Mouse (Mus musculus) megakaryocyte, adult 5-6 weeks (primary cell): Measurements from ENCODE around the gene Sstr4. TPM values are rescaled to one million over a fixed set of nuclear protein-coding genes. Genes with fewer than 3 reads are reported as not detected.

ENCODE experiments used
- ATAC-seq: 2 replicates; pipeline ENCODE4 v1.8.0; 2016; ENCODE audit warnings: mild to moderate bottlenecking, inconsistent platforms; ENCODE audit not compliant: poor library complexity, severe bottlenecking
- total RNA-seq, 2 experiments: library from RNA; stranded (forward) in 1 of 2; stranded (reverse) in 1 of 2; fragments of 153-499, 151-499 nt in 1 of 2; fragments of 221-1000, 200-1000 nt in 1 of 2; gene quantifications; 2 replicates each; pipeline versions ENCODE4 v1.2.3 to v1.2.4; 2015 to 2017

The Sstr4 gene
- total RNA-seq, 2 experiments from 2014 or later = 1.5 TPM; not detected in 1

DNA sequence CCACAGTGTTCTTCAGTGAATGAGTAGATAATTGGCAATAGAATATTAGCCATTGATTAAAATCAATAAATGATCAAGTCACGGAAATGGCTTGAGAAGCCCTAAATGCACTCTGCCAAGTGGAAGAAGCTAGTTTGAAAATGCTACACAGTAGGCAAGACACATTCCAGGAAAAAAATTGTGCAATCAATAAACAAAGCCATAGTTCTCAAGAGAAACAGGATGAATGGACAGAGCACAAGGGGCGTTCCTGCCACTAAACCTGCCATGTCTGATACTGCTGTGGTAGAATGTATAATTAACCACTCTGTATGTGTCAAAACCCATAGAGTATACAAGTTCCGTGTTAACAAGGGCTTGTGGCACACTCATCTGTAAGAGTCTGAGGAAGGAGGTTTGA, 32.4 kb downstream of the Sstr4 start:
- ATAC-seq = no peak

DNA sequence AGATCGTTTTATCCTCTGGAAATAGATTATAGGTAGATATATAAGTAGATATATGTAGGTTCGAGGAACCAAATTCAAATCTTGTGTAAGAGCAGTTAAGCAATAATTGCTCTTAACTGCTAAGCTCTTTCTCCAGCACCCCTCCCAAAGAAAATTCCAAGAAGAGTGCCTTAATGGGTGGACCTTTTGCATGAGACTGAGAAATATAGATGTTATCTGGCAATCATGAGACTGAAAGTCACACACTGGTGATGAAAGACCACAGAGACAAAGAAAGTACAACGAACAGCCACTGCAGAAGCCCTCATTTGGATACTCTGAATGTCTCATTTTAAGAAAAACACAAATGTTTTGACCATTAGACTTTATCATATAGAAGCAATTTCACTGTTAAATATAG, 33.4 kb downstream of the Sstr4 start:
- ATAC-seq = peak; percentile 40; the same call in 1 of the 2 replicates

DNA sequence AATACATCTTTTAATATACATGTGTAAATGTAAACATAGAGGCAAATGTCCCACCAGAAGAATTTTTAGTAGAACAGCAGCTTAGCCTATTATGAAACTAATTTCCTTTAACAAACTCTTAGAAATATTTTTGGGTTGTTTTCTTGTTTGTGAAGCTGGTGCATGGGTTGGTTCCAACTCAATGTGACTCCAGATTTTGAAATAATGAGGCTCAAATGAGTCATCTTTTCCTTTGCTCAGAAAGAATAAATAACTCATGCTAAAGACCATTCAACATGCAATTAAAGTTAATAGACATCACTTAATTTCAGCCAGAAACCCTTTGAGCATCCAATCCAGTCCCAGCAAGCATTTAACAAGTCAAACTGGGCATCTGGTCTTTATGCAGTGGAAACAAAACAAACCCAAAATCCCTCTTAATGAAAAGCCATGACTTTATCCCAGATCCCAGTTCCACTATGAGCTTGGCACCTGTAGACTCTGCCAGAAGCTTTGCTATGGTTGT, 33.9 kb downstream of the Sstr4 start:
- ATAC-seq = no peak

DNA sequence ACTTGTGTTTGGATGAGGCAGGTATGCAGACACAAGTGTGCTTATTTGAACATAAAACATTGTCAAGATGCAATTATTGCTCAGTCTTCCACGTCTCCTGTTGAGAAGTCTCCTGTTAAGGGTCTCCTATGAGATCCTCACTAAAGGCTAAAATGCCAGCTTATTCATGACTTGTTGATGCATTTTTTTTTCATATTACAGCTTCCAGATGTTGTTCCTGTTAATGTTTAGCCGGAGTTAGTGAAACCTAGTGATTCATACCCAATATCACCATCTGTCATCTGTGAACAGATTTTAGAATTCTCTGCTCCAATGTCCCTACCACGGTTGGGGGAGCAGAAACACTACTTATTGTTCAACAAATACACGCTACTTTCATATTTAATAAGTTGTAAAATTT, 35.8 kb downstream of the Sstr4 start:
- no peak for ATAC-seq

DNA sequence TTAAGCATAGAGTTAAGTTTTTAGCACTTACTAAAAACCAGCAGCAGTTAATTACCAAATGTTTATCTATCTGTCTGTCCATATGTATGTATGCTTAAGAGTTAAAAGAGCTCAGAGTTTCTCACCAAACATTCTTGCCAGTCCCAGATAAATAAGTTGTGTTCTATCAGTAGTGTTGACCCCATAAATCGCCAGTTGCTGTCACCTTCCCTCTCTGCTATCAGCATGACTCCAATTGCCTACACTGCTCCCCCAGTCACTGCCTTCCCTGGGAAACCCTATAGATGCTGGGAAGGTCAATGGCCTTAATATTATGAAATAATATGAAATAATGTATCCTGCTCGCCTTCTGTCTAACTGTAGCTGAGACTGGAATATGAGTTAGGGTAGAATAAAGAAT, 37.2 kb downstream of the Sstr4 start:
- ATAC-seq = no peak

DNA sequence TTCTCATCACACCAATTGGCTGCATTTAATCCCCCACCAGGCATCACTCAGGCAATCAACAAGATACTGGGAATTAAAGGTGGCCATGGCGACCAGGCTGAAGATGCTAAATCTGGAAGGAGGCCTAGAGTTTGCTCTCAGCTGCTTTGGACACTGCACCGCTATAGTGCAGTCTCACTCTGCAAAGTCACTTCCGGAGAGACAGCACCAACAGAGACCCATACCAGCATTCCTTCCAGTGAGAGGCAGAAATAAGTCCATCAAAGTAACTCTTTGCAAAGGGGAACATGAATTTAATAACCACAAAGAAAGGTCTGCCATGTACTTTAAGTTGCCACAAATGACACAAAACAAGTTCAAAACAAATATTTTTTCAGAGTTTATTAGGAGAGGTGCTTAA, 41.1 kb downstream of the Sstr4 start:
- ATAC-seq = no peak

DNA sequence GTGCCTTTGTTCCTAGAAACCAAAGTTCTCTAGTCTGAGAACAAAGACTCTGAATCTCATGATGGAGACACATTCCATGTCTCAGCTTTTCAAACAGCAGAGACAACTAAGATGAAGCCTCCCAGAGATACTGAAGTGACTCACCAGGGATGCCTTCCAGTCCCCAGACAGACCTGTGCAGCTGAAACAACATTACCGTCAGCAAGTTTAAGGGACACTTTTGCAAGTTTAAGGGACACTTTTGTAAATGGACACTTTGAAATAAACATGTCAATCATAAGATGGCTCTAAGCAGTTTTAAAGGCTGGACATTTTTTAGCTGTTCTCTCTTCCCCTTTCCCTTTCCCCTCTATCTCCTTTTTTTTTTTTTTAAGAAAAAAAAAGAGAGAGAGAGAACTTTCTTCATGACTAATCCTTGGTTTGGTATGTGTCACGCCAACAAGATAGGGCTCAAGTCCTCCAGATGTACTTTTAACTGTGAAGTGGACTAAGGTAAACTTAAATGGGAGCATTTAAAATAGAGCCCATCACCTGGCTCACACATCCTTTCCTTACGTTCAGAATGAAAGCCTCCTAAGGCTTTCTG, 44.6 kb downstream of the Sstr4 start:
- no peak for ATAC-seq

DNA sequence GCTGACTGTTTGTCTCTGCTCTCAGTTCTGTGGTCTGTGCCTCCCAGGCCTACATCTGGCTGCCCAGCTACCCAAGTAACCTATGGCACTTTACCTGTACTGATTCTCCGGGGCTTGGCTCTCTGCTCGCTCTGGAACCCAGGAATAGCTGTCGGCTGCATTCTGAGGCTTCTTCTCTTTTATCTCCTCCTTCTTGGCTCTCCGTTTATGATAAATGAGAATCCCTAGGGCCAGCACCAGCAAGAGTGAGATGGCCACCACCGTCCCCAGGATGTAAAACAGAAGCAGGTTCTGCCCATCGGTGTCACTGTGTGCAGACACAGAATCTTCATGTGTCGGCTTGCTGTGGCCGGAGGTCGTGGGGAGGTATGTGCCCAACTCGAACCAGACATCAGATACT, 46.3 kb downstream of the Sstr4 start:
- ATAC-seq = no peak

DNA sequence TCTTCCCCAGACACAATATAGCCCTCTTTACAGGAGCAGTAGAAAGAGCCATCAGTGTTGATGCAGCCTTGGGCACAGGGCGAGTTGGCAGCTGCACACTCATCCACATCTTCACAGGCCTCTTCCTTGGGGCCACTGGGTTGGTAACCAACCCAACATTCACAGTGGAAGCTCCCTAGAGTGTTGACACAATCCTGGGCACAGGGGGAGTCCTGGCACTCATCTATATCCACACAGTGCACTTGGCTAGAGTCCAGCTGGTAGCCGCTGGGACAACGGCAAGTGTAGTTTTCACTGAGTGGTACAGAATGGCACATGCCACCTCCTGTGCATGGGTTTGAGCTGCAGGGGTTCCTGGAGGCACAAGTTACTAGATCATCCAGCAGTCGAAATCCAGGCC, 47.0 kb downstream of the Sstr4 start:
- peak; percentile 3; the same call in 1 of the 2 replicates for ATAC-seq

DNA sequence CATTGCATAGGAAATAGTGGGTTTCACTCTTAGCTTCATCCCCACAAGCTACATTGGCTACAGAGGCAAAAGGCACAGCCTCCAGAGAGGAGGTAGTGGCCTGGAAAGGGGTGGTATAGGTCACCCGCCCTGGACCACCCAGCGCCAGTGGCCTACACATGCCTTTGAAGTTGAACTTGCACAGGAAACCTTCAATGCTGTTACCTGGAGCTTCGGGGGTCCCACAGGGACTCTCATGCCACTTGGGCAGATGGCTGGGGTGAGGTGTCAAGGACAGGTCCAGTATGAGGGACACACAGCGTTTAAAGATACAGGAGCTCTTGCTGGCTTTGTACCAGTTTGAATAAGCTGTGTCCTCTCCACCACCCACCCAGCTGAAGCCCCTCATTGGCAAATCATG, 47.6 kb downstream of the Sstr4 start:
- ATAC-seq = no peak

DNA sequence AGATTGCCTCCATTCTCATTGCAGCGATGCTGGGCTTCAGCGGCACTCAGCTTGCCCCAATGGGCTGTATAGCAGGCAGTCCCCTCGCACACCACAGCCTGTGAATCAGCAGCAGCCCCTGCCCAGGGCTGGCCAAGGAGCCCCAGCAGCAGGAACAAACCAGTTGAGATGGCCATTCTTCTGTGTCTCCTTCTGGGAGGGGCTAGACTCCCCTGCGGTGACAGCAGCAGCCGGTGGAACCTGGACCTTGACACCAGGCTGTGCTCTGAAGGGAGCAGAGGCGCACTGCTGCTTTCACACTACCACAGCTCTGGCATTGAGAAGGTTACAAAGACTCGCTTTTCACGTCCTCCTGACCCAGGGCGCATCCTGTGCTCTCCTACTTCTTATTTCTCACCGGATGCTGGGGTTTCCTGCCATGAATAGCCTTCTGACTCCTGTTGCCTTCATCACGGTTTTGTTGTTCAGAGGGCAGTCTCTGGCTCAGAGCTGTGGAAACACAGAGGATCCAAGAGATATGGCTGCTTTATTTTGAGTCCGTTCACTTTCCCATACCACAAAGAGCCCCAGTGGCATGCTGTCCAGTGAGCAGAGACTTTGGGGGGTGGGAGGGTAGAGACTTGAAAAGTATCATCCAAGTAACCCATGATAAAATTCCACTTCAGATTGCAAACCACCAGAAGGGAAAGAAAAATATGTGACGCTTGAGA, 48.3 kb downstream of the Sstr4 start, which contains the start of gene Cd93:
Gene Cd93, minus strand, starts transcription at position 315 of the 710 bp plus-strand sequence.
- ATAC-seq = peak; percentile 62

DNA sequence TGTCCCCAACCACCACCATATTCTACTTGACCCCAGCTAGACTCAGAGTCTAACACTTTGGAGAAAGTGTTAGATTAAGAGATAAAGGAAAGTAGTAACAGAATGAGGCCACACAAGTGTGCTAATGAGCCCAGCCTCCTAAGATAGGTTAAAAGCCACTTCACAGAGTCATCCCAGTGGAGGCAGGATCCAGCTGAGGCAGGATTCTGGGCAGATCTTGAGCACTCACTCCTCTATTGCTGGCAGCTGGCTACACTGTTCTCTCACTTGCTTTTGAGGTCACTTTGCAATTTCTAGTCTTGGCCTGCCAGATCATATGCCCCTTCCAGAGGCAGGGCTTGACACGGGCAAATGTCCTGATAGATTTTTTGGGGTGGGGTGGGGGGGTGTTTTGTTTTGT, 49.3 kb downstream of the Sstr4 start:
- no peak for ATAC-seq

DNA sequence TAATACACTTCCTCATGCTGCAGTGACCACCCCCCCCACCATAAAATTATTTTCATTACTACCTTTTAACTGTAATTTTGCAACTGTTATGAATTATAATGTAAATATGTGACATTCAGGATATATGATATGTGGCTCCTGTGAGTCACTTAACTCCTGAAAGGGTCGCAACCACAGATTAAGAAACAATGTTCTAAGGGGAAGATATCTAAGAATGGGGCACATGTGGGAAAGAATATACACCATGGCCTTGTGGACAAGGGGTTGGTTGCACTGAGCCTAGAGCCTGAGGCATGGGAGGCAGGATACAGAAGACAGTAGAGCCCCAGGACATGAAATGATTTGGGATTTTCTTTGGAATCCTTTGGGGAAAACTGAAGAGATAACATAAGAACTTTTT, 50.5 kb downstream of the Sstr4 start:
- no peak for ATAC-seq

Other genes starting within 250 kb of the Sstr4 start
- 31.0 and 33.5 TPM in 2 replicates for gene Thbd, start 12.8 kb downstream of the Sstr4 start, total RNA-seq (2015)
- gene Thbd, start 12.8 kb downstream of the Sstr4 start, total RNA-seq (2017) = 31.1 and 31.3 TPM in 2 replicates
- gene Cd93, start 48.2 kb downstream of the Sstr4 start, total RNA-seq (2015) = 48.5 and 49.1 TPM in 2 replicates
- gene Cd93, start 48.2 kb downstream of the Sstr4 start, total RNA-seq (2017) = 61.8 and 65.4 TPM in 2 replicates